Mouse (Mus musculus) bone marrow macrophage, adult 2 months (primary cell): ENCODE results near the gene Duox2.

ENCODE experiments used
- CTCF ChIP-seq: IDR thresholded peaks from 2 replicates; pipeline ENCODE4 v1.5.1; 2012; ENCODE audit warnings: low read depth, mild to moderate bottlenecking, low read length, moderate library complexity
- POLR2A ChIP-seq: IDR thresholded peaks from 2 replicates; pipeline ENCODE4 v1.6.1; 2012; ENCODE audit warnings: mild to moderate bottlenecking, low read depth, low read length, borderline replicate concordance

- no peak for TF ChIP-seq CTCF
- no peak for TF ChIP-seq POLR2A
Observed at GRCm38 (mm10) chr2:122301081-122301920, 3.1 kb upstream of the Duox2 start.
